Mouse (Mus musculus) C2C12 (cell line): Measurements from ENCODE around the gene Mrpl50. TPM values are rescaled to one million over a fixed set of nuclear protein-coding genes. Genes with fewer than 3 reads are reported as not detected.

Experiments
- H3K27me3 ChIP-seq: one replicate; pipeline ENCODE4 v1.6.1; 2011; ENCODE audit not compliant: control insufficient read depth, insufficient read depth, insufficient read length
- H3K36me3 ChIP-seq: one replicate; pipeline ENCODE4 v1.6.1; 2011; ENCODE audit not compliant: control insufficient read depth, insufficient read depth
- H3K4me3 ChIP-seq: one replicate; pipeline ENCODE4 v1.5.1; 2011; ENCODE audit warnings: mild to moderate bottlenecking, control low read depth; ENCODE audit not compliant: poor library complexity, insufficient read depth, severe bottlenecking
- H3K79me2 ChIP-seq: one replicate; pipeline ENCODE4 v1.6.1; 2011; ENCODE audit not compliant: control insufficient read depth, insufficient read depth
- H3K79me3 ChIP-seq: one replicate; pipeline ENCODE4 v1.6.1; 2011; ENCODE audit warnings: low read depth, control low read depth
- H3ac ChIP-seq: one replicate; pipeline ENCODE3; 2011; ENCODE audit warnings: low read depth; ENCODE audit not compliant: control insufficient read depth, insufficient read length
- CEBPB ChIP-seq: IDR thresholded peaks from one replicate; pipeline ENCODE4 v1.6.1; 2011; ENCODE audit warnings: low read depth, mild to moderate bottlenecking, control low read depth, moderate library complexity
- CTCF ChIP-seq: IDR thresholded peaks from one replicate; pipeline ENCODE4 v1.5.1; 2011; ENCODE audit not compliant: control insufficient read depth, insufficient read depth, insufficient read length
- FOSL1 ChIP-seq: IDR thresholded peaks from one replicate; pipeline ENCODE4 v1.8.0; 2011; ENCODE audit warnings: mild to moderate bottlenecking, low read length; ENCODE audit not compliant: poor library complexity, insufficient read depth, severe bottlenecking
- MAX ChIP-seq: IDR thresholded peaks from one replicate; pipeline ENCODE4 v1.6.1; 2011; ENCODE audit warnings: mild to moderate bottlenecking, control low read depth
- MYOD1 ChIP-seq: IDR thresholded peaks from one replicate; pipeline ENCODE4 v1.6.1; 2011; ENCODE audit warnings: low read depth; ENCODE audit not compliant: control insufficient read depth, insufficient read length
- MYOG ChIP-seq: IDR thresholded peaks from one replicate; pipeline ENCODE4 v1.6.1; 2011; ENCODE audit not compliant: control insufficient read depth, insufficient read length; ENCODE audit errors: extremely low read depth
- USF1 ChIP-seq: IDR thresholded peaks from one replicate; pipeline ENCODE4 v1.6.1; 2011; ENCODE audit warnings: low read depth, mild to moderate bottlenecking, control low read depth, moderate library complexity
- polyA plus RNA-seq: library from polyadenylated mRNA; unstranded; fragments of >200 nt; fragmentation: generic; extraction: Trizol; gene quantifications from one replicate; pipeline ENCODE4 v1.2.1, GENCODE M21; 2012; ENCODE audit warnings: missing spikeins

Gene Mrpl50
- polyA plus RNA-seq, 1 experiment, result 16.0 TPM

- Histone ChIP-seq H3K4me3 (no peak within 1 kb of the TSS), H3K36me3 (no peaks in the 10 kb centered on the region), H3ac (no peak within 1 kb of the TSS), H3K27me3 (no peaks in the 10 kb centered on the region), H3K79me2 (no peaks in the 10 kb centered on the region), H3K79me3 (no peaks in the 10 kb centered on the region)
- TF ChIP-seq FOSL1 (no peak), MYOD1 (no peak), USF1 (no peak), CEBPB (no peak), CTCF (no peak), MAX (no peak), MYOG (no peak)
Measured at GRCm38 (mm10) chr4:49549383-49549782, 28.5 kb upstream of the Mrpl50 start, which contains the start of gene Aldob. Aldob (minus strand) TSS chr4:49549546.

- TF ChIP-seq MAX (no peak), FOSL1 (no peak), CEBPB (no peak), CTCF (no peak), USF1 (no peak), MYOD1 (no peak), MYOG (no peak)
- Histone ChIP-seq H3K79me2 (no peaks in the 10 kb centered on the region), H3ac (no peak overlapping the region), H3K36me3 (no peaks in the 10 kb centered on the region), H3K4me3 (no peak overlapping the region), H3K27me3 (no peaks in the 10 kb centered on the region), H3K79me3 (no peaks in the 10 kb centered on the region)
Measured at GRCm38 (mm10) chr4:49547544-49548219, 26.8 kb upstream of the Mrpl50 start.

- Histone ChIP-seq H3ac (no peak overlapping the region), H3K36me3 (no peaks in the 10 kb centered on the region), H3K79me3 (no peaks in the 10 kb centered on the region), H3K27me3 (no peaks in the 10 kb centered on the region), H3K79me2 (no peaks in the 10 kb centered on the region), H3K4me3 (no peak overlapping the region)
- TF ChIP-seq MAX (no peak), MYOD1 (no peak), MYOG (no peak), USF1 (no peak), CEBPB (no peak), CTCF (no peak), FOSL1 (no peak)
Measured at GRCm38 (mm10) chr4:49546873-49547543, 26.1 kb upstream of the Mrpl50 start.

GRCm38 (mm10) chr4:49546026-49546425 is 25.1 kb upstream of the Mrpl50 start:
- Histone ChIP-seq H3K79me3 (no peaks in the 10 kb centered on the region), H3K36me3 (no peaks in the 10 kb centered on the region), H3K4me3 (no peak overlapping the region), H3K79me2 (no peaks in the 10 kb centered on the region), H3ac (no peak overlapping the region), H3K27me3 (no peaks in the 10 kb centered on the region)
- TF ChIP-seq USF1 (no peak), CTCF (no peak), FOSL1 (no peak), CEBPB (no peak), MYOD1 (no peak), MYOG (no peak), MAX (no peak)

GRCm38 (mm10) chr4:49540966-49541365 is 20.1 kb upstream of the Mrpl50 start:
- Histone ChIP-seq H3K79me2 (no peaks in the 10 kb centered on the region), H3ac (no peak overlapping the region), H3K27me3 (no peaks in the 10 kb centered on the region), H3K4me3 (no peak overlapping the region), H3K79me3 (no peaks in the 10 kb centered on the region), H3K36me3 (no peaks in the 10 kb centered on the region)
- no peak for TF ChIP-seq CEBPB
- no peak for TF ChIP-seq MYOG
- TF ChIP-seq MAX, result no peak
- TF ChIP-seq USF1, result no peak
- no peak for TF ChIP-seq CTCF
- no peak for TF ChIP-seq FOSL1
- no peak for TF ChIP-seq MYOD1

GRCm38 (mm10) chr4:49539665-49540064 is 18.8 kb upstream of the Mrpl50 start:
- no peak for TF ChIP-seq MYOG
- TF ChIP-seq USF1, result no peak
- no peak for TF ChIP-seq CTCF
- TF ChIP-seq FOSL1, result no peak
- TF ChIP-seq CEBPB, result no peak
- TF ChIP-seq MYOD1, result no peak
- TF ChIP-seq MAX, result no peak
- Histone ChIP-seq H3K36me3 (no peaks in the 10 kb centered on the region), H3K27me3 (no peaks in the 10 kb centered on the region), H3K4me3 (no peak overlapping the region), H3ac (no peak overlapping the region), H3K79me2 (no peaks in the 10 kb centered on the region), H3K79me3 (no peaks in the 10 kb centered on the region)
